Mouse (Mus musculus): ENCODE data around the gene Arid5a. TPM values are rescaled to one million over a fixed set of nuclear protein-coding genes. Genes with fewer than 3 reads are reported as not detected.

Gene Arid5a
- polyA plus RNA-seq, 1 experiment from 2014 or later: 6.7 TPM

DNA sequence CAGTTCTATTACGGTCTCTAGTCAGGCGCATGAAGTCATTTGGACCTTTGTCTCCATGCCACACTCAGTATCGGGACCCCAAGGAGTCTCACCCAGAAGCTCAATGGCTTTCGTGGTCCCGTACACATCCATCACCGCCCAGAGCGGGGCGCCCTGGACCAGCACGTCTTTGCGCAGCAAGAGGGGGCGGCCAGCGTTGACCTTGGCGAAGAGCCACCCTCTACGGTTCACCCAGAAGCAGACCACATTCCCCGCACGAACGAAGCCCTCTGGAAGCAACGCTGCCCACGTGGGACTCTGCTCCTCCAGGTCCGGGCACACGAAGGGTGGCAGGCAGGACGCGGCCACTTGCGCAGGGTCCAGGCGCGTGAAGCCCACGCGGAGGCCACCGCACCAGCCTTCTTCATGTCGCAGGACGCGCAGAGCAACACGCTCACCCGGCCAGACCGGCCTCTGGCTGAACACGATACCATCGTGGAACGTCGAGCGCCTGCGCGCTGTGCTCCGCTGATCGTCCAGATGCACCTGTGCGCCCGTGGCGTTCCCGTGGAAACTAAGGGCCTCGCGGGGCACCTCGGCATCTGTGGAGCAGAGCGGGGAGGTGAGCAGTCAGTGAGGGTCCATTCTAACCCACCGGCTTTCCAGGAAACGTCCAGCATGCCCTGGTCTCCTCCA is 38.3 kb upstream of the Arid5a start:
- no peak overlapping the region for H3K27ac ChIP-seq (ENCODE audit: low read depth, low read length)
- H3K4me1 ChIP-seq (ENCODE audit: control insufficient read depth, insufficient read depth, low read depth, low read length): no peaks in the 10 kb centered on the region; the same call in 1 of the 2 replicates
- peak; percentile 43; the same call in 1 of the 2 replicates for ATAC-seq
- H3K4me3 ChIP-seq (ENCODE audit: low read length): peak overlapping the region; percentile 26
- H3K4me2 ChIP-seq (ENCODE audit: low read length): peak overlapping the region; percentile 48
- H3K36me3 ChIP-seq (ENCODE audit: control insufficient read depth, insufficient read depth, low read length): no peaks in the 10 kb centered on the region
- no peak overlapping the region for H3K9ac ChIP-seq (ENCODE audit: low read depth, low read length)
- 0 out of 2 replicates have a peak, but pooled peaks cover 2% of the 10 kb centered on the region for H3K27me3 ChIP-seq (replicated peaks; ENCODE audit: control insufficient read depth, insufficient read depth, low read length)
- 39% methylated on average over 54 of the region's 54 CpGs for WGBS
- no peaks in the 10 kb centered on the region for H3K9me3 ChIP-seq (ENCODE audit: control insufficient read depth, low read length)

DNA sequence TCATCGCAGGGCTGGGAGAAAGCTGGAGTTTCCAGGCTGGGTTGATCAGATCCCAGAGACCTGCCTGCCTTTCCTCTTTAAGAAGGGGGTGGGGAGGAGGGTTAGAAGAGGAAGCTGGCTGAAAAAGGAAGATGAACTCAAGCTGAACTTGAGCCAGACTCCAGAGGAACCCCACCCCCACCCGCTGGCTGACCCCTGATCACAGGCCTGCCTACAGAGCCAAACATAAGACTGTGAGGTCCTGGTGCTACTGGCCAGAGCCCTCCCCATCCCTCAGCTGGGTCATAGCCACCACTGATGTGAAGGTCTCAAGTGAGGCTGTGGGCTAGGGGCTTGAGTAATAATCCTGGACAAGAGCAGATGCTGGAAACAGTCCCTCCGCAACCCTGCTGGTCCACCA is 36.9 kb upstream of the Arid5a start:
- Histone ChIP-seq H3K27me3 (replicated peaks; ENCODE audit: control insufficient read depth, insufficient read depth, low read length) (0 out of 2 replicates have a peak, but pooled peaks cover 2% of the 10 kb centered on the region), H3K4me2 (ENCODE audit: low read length) (no peak overlapping the region), H3K4me3 (ENCODE audit: low read length) (no peak overlapping the region), H3K9ac (ENCODE audit: low read depth, low read length) (no peak overlapping the region), H3K9me3 (ENCODE audit: control insufficient read depth, low read length) (no peaks in the 10 kb centered on the region), H3K36me3 (ENCODE audit: control insufficient read depth, insufficient read depth, low read length) (no peaks in the 10 kb centered on the region), H3K27ac (ENCODE audit: low read depth, low read length) (no peak overlapping the region), H3K4me1 (ENCODE audit: control insufficient read depth, insufficient read depth, low read depth, low read length) (no peaks in the 10 kb centered on the region; the same call in 1 of the 2 replicates)
- 60% methylated on average over 3 of the region's 3 CpGs for WGBS
- ATAC-seq: no peak

DNA sequence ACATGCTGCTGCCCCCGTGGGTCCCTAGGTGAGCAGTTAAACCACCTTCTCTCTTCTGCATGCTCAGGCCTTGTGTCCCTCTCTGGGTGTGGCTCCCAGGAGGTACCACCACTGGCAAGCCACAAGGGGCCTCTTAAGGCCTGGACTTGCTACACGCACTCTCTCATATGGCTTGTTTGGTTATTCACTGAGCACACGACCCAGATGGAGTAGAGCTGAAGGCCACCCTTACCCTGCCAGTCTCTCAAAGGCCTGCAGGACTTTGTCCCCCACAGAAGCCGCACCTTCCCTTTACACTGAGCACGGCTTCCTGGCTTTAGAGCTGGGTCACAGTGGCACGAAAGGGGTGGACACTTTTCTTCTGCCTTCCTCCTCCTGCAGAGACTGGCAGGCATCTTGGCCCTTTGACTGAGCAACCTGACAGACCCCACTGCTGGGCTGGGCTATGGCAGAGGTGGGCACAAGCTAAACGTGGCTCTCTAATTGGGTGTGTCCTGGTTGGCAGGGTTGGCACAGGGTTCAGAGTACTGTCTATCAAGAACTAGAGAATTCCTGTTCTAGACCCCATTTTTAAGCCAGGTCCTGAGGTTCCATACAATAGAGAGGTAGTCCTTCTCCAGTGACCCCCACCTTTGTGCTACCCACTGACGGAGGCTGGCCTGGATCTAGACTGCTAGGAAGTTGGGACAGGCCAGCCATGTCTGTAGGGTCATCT is 35.9 kb upstream of the Arid5a start:
- no peak for ATAC-seq
- WGBS: 81% methylated on average over 8 of the region's 8 CpGs
- H3K4me1 ChIP-seq (ENCODE audit: control insufficient read depth, insufficient read depth, low read depth, low read length): no peaks in the 10 kb centered on the region; the same call in 1 of the 2 replicates

DNA sequence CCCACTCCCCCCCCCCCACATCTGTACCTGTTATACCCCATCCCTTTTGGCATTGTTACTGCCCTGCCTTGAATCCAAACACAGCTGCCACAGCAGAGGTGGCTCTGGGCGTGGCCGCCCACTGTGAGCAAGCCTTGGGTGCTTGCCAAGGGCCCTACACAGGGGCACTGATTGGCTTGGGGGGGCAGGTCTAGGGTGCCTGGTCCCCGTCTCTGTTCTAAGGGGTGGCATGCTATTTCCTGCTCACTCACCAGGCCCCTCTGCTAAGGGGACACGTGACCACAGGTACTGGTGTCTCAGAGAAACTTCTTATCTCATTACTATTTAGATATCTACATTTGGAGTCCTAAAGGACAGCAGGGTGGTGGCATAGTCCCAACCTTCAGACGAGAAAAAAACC is 35.0 kb upstream of the Arid5a start:
- no peak overlapping the region for H3K27ac ChIP-seq (ENCODE audit: low read depth, low read length)
- H3K36me3 ChIP-seq (ENCODE audit: control insufficient read depth, insufficient read depth, low read length): no peaks in the 10 kb centered on the region
- H3K4me1 ChIP-seq (ENCODE audit: control insufficient read depth, insufficient read depth, low read depth, low read length): no peaks in the 10 kb centered on the region; the same call in 1 of the 2 replicates
- H3K9ac ChIP-seq (ENCODE audit: low read depth, low read length): no peak overlapping the region
- no peak overlapping the region for H3K4me3 ChIP-seq (ENCODE audit: low read length)
- ATAC-seq: no peak
- no peak overlapping the region for H3K4me2 ChIP-seq (ENCODE audit: low read length)
- 75% methylated on average over 5 of the region's 5 CpGs for WGBS
- no peaks in the 10 kb centered on the region for H3K9me3 ChIP-seq (ENCODE audit: control insufficient read depth, low read length)
- 0 out of 2 replicates have a peak, but pooled peaks cover 2% of the 10 kb centered on the region for H3K27me3 ChIP-seq (replicated peaks; ENCODE audit: control insufficient read depth, insufficient read depth, low read length)

More for the DNA sequence above, 35.9 kb upstream of the Arid5a start:
- Histone ChIP-seq H3K27ac (ENCODE audit: low read depth, low read length) (no peak overlapping the region), H3K9ac (ENCODE audit: low read depth, low read length) (no peak overlapping the region), H3K27me3 (replicated peaks; ENCODE audit: control insufficient read depth, insufficient read depth, low read length) (0 out of 2 replicates have a peak, but pooled peaks cover 2% of the 10 kb centered on the region), H3K4me2 (ENCODE audit: low read length) (no peak overlapping the region), H3K4me3 (ENCODE audit: low read length) (no peak overlapping the region), H3K36me3 (ENCODE audit: control insufficient read depth, insufficient read depth, low read length) (no peaks in the 10 kb centered on the region), H3K9me3 (ENCODE audit: control insufficient read depth, low read length) (no peaks in the 10 kb centered on the region)

DNA sequence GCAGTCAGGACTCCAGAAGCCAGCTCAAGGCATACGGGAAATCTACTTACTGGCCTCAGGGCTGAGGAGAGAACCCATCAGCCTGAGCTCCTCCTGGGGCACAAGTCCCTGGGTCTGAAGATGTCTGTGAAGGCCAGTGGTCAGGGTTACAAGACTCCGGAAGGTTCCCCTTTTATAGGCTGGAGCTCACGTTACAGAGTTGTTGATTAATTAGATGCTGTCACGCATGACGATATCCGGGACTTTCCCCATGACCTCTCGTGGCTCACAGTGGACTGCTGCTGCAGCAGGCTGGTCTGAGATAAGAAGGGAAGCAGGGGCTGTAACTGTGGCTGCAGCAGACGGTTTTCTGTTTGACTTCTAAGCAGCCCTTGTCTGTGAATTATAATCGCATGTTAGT is 34.2 kb upstream of the Arid5a start:
- H3K4me2 ChIP-seq (ENCODE audit: low read length): no peak overlapping the region
- no peak overlapping the region for H3K27ac ChIP-seq (ENCODE audit: low read depth, low read length)
- H3K4me1 ChIP-seq (ENCODE audit: control insufficient read depth, insufficient read depth, low read depth, low read length): no peaks in the 10 kb centered on the region; the same call in 1 of the 2 replicates
- H3K9ac ChIP-seq (ENCODE audit: low read depth, low read length): no peak overlapping the region
- no peaks in the 10 kb centered on the region for H3K36me3 ChIP-seq (ENCODE audit: control insufficient read depth, insufficient read depth, low read length)
- H3K4me3 ChIP-seq (ENCODE audit: low read length): no peak overlapping the region
- no peak for ATAC-seq
- WGBS: 35% methylated on average over 9 of the region's 9 CpGs
- H3K9me3 ChIP-seq (ENCODE audit: control insufficient read depth, low read length): no peaks in the 10 kb centered on the region
- 0 out of 2 replicates have a peak, but pooled peaks cover 2% of the 10 kb centered on the region for H3K27me3 ChIP-seq (replicated peaks; ENCODE audit: control insufficient read depth, insufficient read depth, low read length)

DNA sequence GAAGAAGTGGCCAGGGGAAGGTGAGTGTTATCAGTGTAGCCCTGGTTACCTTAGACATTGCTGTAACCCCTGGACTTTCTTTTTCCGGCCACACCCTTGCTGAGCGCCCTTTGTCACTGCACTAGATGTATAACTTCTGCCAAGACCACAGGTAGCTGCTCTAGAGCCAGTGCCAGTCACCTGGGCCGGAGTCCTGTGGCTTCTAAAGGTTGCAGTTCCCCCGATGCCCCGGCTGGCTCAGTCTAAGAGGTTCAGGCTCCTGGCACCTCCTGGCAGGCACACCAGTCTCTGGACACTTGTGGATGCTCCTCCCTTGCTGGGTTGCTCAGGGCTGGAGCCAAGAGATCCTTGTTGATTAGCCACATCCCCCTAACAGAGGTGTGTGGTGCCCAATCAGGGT is 33.1 kb upstream of the Arid5a start, which contains the start of gene Neurl3:
Neurl3 (minus strand) TSS at position 225 of the 400 bp plus-strand sequence.
- Histone ChIP-seq H3K9ac (ENCODE audit: low read depth, low read length) (no peak within 1 kb of the TSS), H3K4me3 (ENCODE audit: low read length) (no peak within 1 kb of the TSS), H3K36me3 (ENCODE audit: control insufficient read depth, insufficient read depth, low read length) (no peaks in the 10 kb centered on the region), H3K9me3 (ENCODE audit: control insufficient read depth, low read length) (no peaks in the 10 kb centered on the region), H3K27ac (ENCODE audit: low read depth, low read length) (no peak within 1 kb of the TSS), H3K4me1 (ENCODE audit: control insufficient read depth, insufficient read depth, low read depth, low read length) (no peaks in the 10 kb centered on the region; the same call in 1 of the 2 replicates), H3K4me2 (ENCODE audit: low read length) (no peak within 1 kb of the TSS), H3K27me3 (replicated peaks; ENCODE audit: control insufficient read depth, insufficient read depth, low read length) (0 out of 2 replicates have a peak, but pooled peaks cover 2% of the 10 kb centered on the region)
- 87% methylated on average over 5 of the region's 5 CpGs for WGBS
- ATAC-seq: no peak

DNA sequence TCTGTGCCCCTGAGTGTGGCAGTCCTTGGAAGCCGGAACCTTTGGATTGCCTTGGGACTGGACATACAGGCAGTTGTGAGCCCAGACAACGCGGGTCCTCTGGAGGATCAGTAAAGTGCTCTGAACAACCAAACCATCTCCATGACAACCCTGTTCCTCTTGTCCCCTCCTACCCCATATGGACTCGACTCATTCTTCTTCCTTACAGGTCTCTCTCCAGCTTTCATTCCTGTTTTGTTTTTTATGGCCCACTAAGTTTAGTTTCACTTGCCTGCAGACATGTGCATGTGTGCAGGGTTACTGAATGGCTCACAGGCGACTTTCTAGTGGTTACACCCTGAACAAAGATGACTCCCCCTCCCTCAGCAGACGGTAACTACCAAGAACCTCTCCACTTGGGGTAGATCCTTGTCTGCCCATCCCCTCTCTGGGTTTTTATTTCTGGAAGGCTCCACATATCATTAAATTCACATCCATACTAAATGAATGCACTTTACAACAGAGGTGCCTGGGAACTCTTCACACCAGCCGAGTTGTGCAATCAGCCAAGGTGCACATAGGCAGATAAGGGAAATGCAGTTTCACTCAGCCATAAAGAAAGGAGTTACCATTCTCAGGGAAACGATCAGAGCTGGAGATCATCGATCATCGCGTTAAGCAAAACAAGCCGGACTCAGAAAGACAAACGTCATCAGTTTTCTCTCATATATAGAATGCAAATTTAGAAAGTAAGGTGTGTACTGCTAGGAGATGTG is 31.7 kb upstream of the Arid5a start:
- H3K36me3 ChIP-seq (ENCODE audit: control insufficient read depth, insufficient read depth, low read length): no peaks in the 10 kb centered on the region
- H3K27ac ChIP-seq (ENCODE audit: low read depth, low read length): no peak overlapping the region
- no peak overlapping the region for H3K4me3 ChIP-seq (ENCODE audit: low read length)
- H3K4me1 ChIP-seq (ENCODE audit: control insufficient read depth, insufficient read depth, low read depth, low read length): no peaks in the 10 kb centered on the region
- no peak for ATAC-seq
- no peak overlapping the region for H3K4me2 ChIP-seq (ENCODE audit: low read length)
- H3K27me3 ChIP-seq (replicated peaks; ENCODE audit: control insufficient read depth, insufficient read depth, low read length): no peaks in the 10 kb centered on the region
- H3K9ac ChIP-seq (ENCODE audit: low read depth, low read length): no peak overlapping the region
- no peaks in the 10 kb centered on the region for H3K9me3 ChIP-seq (ENCODE audit: control insufficient read depth, low read length)
- WGBS: 61% methylated on average over 13 of the region's 13 CpGs

DNA sequence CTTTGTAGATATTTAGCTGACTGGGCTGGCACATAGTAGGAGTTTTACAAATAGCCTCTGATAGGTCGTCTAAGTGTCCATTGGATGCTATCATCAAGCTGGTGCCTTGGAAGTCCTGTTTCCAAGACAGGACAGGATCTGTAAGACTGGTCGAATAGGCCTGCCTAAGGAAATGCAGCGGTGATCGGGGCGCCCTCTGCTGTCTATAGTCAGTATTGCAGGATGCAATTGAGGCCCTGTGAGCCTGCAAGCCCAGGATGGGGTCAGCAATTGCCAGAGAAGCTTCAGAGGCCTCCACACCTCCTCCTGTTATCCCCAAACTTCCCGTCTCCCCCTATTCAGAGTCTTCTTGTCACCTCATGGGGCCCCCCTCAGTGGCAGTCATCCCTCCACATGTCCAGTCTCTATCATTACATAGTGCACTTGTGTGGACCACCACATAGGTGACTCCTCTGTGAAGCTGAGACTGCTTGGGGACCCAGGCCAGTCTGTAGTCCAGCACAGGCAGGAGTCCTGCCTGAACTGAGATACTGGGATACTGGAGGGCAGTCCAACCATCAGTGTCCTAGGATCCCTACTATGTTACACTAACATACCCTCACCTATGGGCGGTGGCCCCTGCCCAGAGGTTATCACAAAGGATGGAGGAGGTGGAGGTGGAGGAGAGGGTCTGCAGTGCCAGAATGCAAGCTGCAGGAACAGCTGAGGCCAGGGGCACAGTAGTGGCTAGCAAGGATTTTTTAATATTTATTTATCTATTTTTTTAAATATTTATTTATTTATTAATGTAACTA is 30.1 kb upstream of the Arid5a start:
- no peaks in the 10 kb centered on the region for H3K4me1 ChIP-seq (ENCODE audit: control insufficient read depth, insufficient read depth, low read depth, low read length)
- no peak overlapping the region for H3K9ac ChIP-seq (ENCODE audit: low read depth, low read length)
- no peaks in the 10 kb centered on the region for H3K27me3 ChIP-seq (replicated peaks; ENCODE audit: control insufficient read depth, insufficient read depth, low read length)
- 17% methylated on average over 7 of the region's 7 CpGs for WGBS
- H3K36me3 ChIP-seq (ENCODE audit: control insufficient read depth, insufficient read depth, low read length): no peaks in the 10 kb centered on the region
- H3K27ac ChIP-seq (ENCODE audit: low read depth, low read length): no peak overlapping the region
- no peak overlapping the region for H3K4me3 ChIP-seq (ENCODE audit: low read length)
- no peak overlapping the region for H3K4me2 ChIP-seq (ENCODE audit: low read length)
- no peak for ATAC-seq
- H3K9me3 ChIP-seq (ENCODE audit: control insufficient read depth, low read length): no peaks in the 10 kb centered on the region

Measured in hindbrain, embryonic 16.5 days (tissue).